Mouse (Mus musculus): ENCODE data around the gene Ccdc80. TPM values are rescaled to one million over a fixed set of nuclear protein-coding genes. Genes with fewer than 3 reads are reported as not detected.

Ccdc80 gene
- polyA plus RNA-seq, 2 experiments: 3.7 to 6.8 TPM

DNA sequence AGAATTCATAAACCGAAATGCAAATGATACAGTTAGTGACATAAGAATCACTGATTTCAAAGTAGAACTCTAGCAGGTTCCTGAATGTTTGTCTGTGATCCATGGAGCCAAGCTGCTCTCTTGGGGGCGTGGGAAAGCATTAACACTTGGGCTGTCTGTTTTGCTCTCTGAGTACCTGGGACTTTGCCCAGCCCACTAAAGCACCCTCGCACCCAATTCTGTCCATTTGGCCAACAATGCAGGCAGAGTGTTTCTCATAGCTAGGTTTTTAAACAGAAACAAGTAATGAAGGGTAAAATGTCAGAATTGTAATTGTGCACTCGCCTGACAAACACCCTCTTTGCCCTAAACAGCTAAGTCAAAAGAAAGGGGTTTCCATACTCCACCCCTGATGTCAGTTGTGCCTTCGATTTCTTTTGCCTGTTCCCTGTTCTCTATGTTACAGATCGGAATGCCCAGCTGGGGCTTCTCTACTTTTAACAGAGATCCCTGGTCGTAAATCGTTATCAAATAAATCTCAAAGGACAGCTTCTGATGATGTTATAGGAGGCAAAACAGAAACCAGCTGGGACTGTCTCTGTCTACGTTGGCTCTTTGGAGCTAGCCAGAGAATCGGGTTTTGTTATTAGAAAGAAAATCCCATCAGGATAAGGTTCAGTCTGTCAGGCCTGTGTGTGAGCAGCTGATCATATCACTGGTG lies 5.1 kb downstream of the Ccdc80 start:
- no peak overlapping the region for H3K4me2 ChIP-seq (ENCODE audit: low read depth)

GRCm38 (mm10) chr16:45098886-45099210 lies 5.6 kb downstream of the Ccdc80 start:
- DNase-seq (ENCODE audit: low read depth in 3 of 3, low spot score in 3 of 3): no peak

More for the DNA sequence above, 5.1 kb downstream of the Ccdc80 start:
- TF ChIP-seq EP300 (IDR thresholded peaks at IDR 0.05; ENCODE audit: low read depth): no peak
- Histone ChIP-seq H3K4me1 (replicated peaks; ENCODE audit: control insufficient read depth in 2 of 2, insufficient read depth in 2 of 2, low read length in 1 of 2) (no peaks in the 10 kb centered on the region; a peak in 1 of 4 replicates), H3K4me3 (ENCODE audit: insufficient read depth in 1 of 2, low read depth in 2 of 2, low read length in 2 of 2) (no peak overlapping the region), H3K27ac (no peak overlapping the region), H3K27me3 (ENCODE audit: control insufficient read depth, insufficient read depth, low read length) (no peaks in the 10 kb centered on the region), H3K36me3 (replicated peaks; ENCODE audit: control insufficient read depth, insufficient read depth, low read depth) (no peaks in the 10 kb centered on the region), H3K9me3 (ENCODE audit: control insufficient read depth, low read length) (no peaks in the 10 kb centered on the region), H3K9ac (replicated peaks) (no peak overlapping the region)
- 55% methylated on average over 10 of the region's 10 CpGs for WGBS (ENCODE audit: insufficient replicate concordance)
- DNase-seq (ENCODE audit: low read depth in 3 of 3, low spot score in 3 of 3) (no peak), ATAC-seq (ENCODE audit: insufficient read depth) (no peak)

DNA sequence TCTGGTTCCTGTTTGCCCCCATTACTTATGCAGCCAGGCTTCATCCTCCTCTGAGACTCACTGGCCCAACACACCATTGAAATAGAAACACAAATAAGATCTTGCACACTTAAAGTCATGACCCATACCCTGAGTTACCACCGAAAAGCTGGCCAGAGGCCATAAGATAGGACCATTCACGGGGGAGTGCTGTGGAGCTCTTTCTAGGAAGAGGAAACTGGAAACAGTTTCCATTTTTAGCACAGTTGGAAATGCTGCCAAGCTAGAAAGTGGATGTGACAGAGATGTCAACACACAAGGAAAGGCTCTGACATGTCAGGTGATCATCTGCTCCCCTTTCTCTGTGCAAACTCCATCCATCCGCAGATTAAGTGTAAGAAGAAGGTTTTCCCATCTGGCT lies 7.7 kb downstream of the Ccdc80 start:
- H3K4me1 ChIP-seq (replicated peaks; ENCODE audit: control insufficient read depth in 2 of 2, insufficient read depth in 2 of 2, low read length in 1 of 2): no peaks in the 10 kb centered on the region; a peak in 1 of 4 replicates
- no peak overlapping the region for H3K4me3 ChIP-seq (ENCODE audit: insufficient read depth in 1 of 2, low read depth in 2 of 2, low read length in 2 of 2)
- WGBS (ENCODE audit: insufficient replicate concordance): 40% methylated on average over 3 of the region's 3 CpGs
- TF ChIP-seq EP300 (IDR thresholded peaks at IDR 0.05; ENCODE audit: low read depth): no peak
- TF ChIP-seq CTCF (IDR thresholded peaks at IDR 0.05; ENCODE audit: low read depth): no peak
- no peaks in the 10 kb centered on the region for H3K9me3 ChIP-seq (ENCODE audit: control insufficient read depth, low read length)
- H3K27ac ChIP-seq: no peak overlapping the region
- no peak for ATAC-seq (ENCODE audit: insufficient read depth)
- H3K36me3 ChIP-seq (replicated peaks; ENCODE audit: control insufficient read depth, insufficient read depth, low read depth): no peaks in the 10 kb centered on the region
- no peak for DNase-seq (ENCODE audit: low read depth in 3 of 3, low spot score in 3 of 3)
- no peaks in the 10 kb centered on the region for H3K27me3 ChIP-seq (ENCODE audit: control insufficient read depth, insufficient read depth, low read length)
- H3K9ac ChIP-seq (replicated peaks): no peak overlapping the region
- no peak overlapping the region for H3K4me2 ChIP-seq (ENCODE audit: low read depth)

More at GRCm38 (mm10) chr16:45098886-45099210, 5.6 kb downstream of the Ccdc80 start:
- TF ChIP-seq EP300 (IDR thresholded peaks at IDR 0.05; ENCODE audit: low read depth) (no peak), CTCF (IDR thresholded peaks at IDR 0.05; ENCODE audit: low read depth) (no peak)
- no peak overlapping the region for H3K4me3 ChIP-seq (ENCODE audit: insufficient read depth in 1 of 2, low read depth in 2 of 2, low read length in 2 of 2)
- H3K4me1 ChIP-seq (replicated peaks; ENCODE audit: control insufficient read depth in 2 of 2, insufficient read depth in 2 of 2, low read length in 1 of 2): no peaks in the 10 kb centered on the region; a peak in 1 of 4 replicates
- no peaks in the 10 kb centered on the region for H3K36me3 ChIP-seq (replicated peaks; ENCODE audit: control insufficient read depth, insufficient read depth, low read depth)
- no peak overlapping the region for H3K9ac ChIP-seq (replicated peaks)
- WGBS (ENCODE audit: insufficient replicate concordance): 65% methylated on average over 6 of the region's 6 CpGs
- no peak overlapping the region for H3K4me2 ChIP-seq (ENCODE audit: low read depth)
- H3K27me3 ChIP-seq (ENCODE audit: control insufficient read depth, insufficient read depth, low read length): no peaks in the 10 kb centered on the region
- no peak overlapping the region for H3K27ac ChIP-seq
- H3K9me3 ChIP-seq (ENCODE audit: control insufficient read depth, low read length): no peaks in the 10 kb centered on the region
- ATAC-seq (ENCODE audit: insufficient read depth): no peak

- H3K27me3 ChIP-seq (ENCODE audit: control insufficient read depth, insufficient read depth, low read length): no peaks in the 10 kb centered on the region
- no peaks in the 10 kb centered on the region for H3K36me3 ChIP-seq (replicated peaks; ENCODE audit: control insufficient read depth, insufficient read depth, low read depth)
- ATAC-seq (ENCODE audit: insufficient read depth) (no peak), DNase-seq (ENCODE audit: low read depth in 3 of 3, low spot score in 3 of 3) (no peak)
- TF ChIP-seq EP300 (IDR thresholded peaks at IDR 0.05; ENCODE audit: low read depth) (no peak), CTCF (IDR thresholded peaks at IDR 0.05; ENCODE audit: low read depth) (no peak)
- H3K4me3 ChIP-seq (ENCODE audit: insufficient read depth in 1 of 2, low read depth in 2 of 2, low read length in 2 of 2): no peak overlapping the region
- no peak overlapping the region for H3K4me2 ChIP-seq (ENCODE audit: low read depth)
- H3K27ac ChIP-seq: no peak overlapping the region
- WGBS (ENCODE audit: insufficient replicate concordance): 40% methylated on average over 3 of the region's 3 CpGs
- H3K4me1 ChIP-seq (replicated peaks; ENCODE audit: control insufficient read depth in 2 of 2, insufficient read depth in 2 of 2, low read length in 1 of 2): no peaks in the 10 kb centered on the region; a peak in 1 of 4 replicates
- no peak overlapping the region for H3K9ac ChIP-seq (replicated peaks)
- H3K9me3 ChIP-seq (ENCODE audit: control insufficient read depth, low read length): no peaks in the 10 kb centered on the region
Measured at GRCm38 (mm10) chr16:45104993-45105392, 11.8 kb downstream of the Ccdc80 start.

DNA sequence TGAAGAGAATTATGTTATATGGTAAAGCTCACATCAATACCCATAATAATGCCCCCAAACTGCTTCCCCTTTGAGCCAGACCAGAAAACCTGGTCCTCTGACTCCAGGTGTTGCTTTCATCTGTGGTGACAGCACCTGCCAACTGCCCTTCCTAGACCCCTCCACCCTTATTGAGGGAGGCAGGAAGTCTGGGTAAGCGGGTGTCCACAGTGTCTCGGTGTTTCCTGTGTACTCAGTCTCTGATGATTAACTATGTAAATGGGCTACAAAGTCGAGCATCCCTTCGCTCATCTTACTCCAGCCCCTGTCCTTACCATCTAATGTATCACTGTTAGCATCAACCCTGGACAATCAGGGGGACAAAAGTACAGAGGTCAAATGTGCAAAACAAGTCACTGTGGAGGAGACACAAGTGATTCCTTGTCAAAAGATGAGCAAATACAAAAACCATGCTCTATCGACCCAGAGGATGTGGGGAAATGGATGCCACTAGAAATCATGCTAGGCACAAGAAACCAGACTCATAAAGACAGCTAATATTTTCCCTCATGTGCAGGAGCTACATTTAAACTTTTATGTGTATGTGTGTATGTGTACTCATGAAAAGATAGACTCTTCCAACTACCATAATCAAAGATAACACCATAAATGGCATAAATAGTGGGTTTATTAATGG lies 15.1 kb downstream of the Ccdc80 start:
- no peak for ATAC-seq (ENCODE audit: insufficient read depth)
- TF ChIP-seq EP300 (IDR thresholded peaks at IDR 0.05; ENCODE audit: low read depth): no peak
- no peak for TF ChIP-seq CTCF (IDR thresholded peaks at IDR 0.05; ENCODE audit: low read depth)
- Histone ChIP-seq H3K27me3 (ENCODE audit: control insufficient read depth, insufficient read depth, low read length) (no peaks in the 10 kb centered on the region), H3K27ac (no peak overlapping the region), H3K4me3 (ENCODE audit: insufficient read depth in 1 of 2, low read depth in 2 of 2, low read length in 2 of 2) (no peak overlapping the region), H3K9ac (replicated peaks) (no peak overlapping the region), H3K36me3 (replicated peaks; ENCODE audit: control insufficient read depth, insufficient read depth, low read depth) (no peaks in the 10 kb centered on the region), H3K4me2 (ENCODE audit: low read depth) (no peak overlapping the region), H3K9me3 (ENCODE audit: control insufficient read depth, low read length) (no peaks in the 10 kb centered on the region), H3K4me1 (replicated peaks; ENCODE audit: control insufficient read depth in 2 of 2, insufficient read depth in 2 of 2, low read length in 1 of 2) (no peaks in the 10 kb centered on the region)
- WGBS (ENCODE audit: insufficient replicate concordance): 24% methylated on average over 5 of the region's 5 CpGs
- no peak for DNase-seq (ENCODE audit: low read depth in 3 of 3, low spot score in 3 of 3)
